Mouse (Mus musculus) hindbrain, embryonic 13.5 days (tissue): Measurements from ENCODE around the gene Chst10. TPM values are rescaled to one million over a fixed set of nuclear protein-coding genes. Genes with fewer than 3 reads are reported as not detected.

ENCODE experiments used
- ATAC-seq: fragments of 200-750 bp; cut with Nextera tagmentation; 2 replicates; pipeline ENCODE4 v1.8.0; 2017; ENCODE audit warnings: moderate TSS enrichment; ENCODE audit not compliant: low FRiP score
- H3K27ac ChIP-seq: fragments of 300-500 bp; sonication (generic); 2 replicates; pipeline ENCODE4 v1.5.1; 2015; ENCODE audit warnings: inconsistent platforms, mild to moderate bottlenecking, moderate library complexity
- H3K27me3 ChIP-seq: fragments of 300-500 bp; sonication (generic); 2 replicates; pipeline ENCODE4 v1.6.1; 2015; ENCODE audit warnings: mild to moderate bottlenecking, inconsistent platforms
- H3K36me3 ChIP-seq: fragments of 300-500 bp; sonication (generic); 2 replicates; pipeline ENCODE4 v1.6.1; 2015; ENCODE audit warnings: mild to moderate bottlenecking, inconsistent platforms
- H3K4me1 ChIP-seq: fragments of 300-500 bp; sonication (generic); replicated peaks from 2 replicates; pipeline ENCODE4 v1.6.1; 2015; ENCODE audit warnings: inconsistent platforms
- H3K4me2 ChIP-seq: fragments of 300-500 bp; sonication (generic); 2 replicates; pipeline ENCODE4 v1.6.1; 2015; ENCODE audit warnings: inconsistent platforms, mild to moderate bottlenecking, moderate library complexity
- H3K4me3 ChIP-seq: fragments of 300-500 bp; sonication (generic); 2 replicates; pipeline ENCODE4 v1.5.1; 2015; ENCODE audit warnings: mild to moderate bottlenecking, inconsistent platforms
- H3K9ac ChIP-seq: fragments of 300-500 bp; sonication (generic); 2 replicates; pipeline ENCODE4 v1.6.1; 2015; ENCODE audit warnings: mild to moderate bottlenecking, inconsistent platforms
- H3K9me3 ChIP-seq: fragments of 300-500 bp; sonication (generic); 2 replicates; pipeline ENCODE4 v1.6.1; 2016; ENCODE audit warnings: inconsistent platforms
- WGBS: fragments of 180-500 bp; shearing (Covaris S2); methylation state at CpG from one replicate; pipeline ENCODE4 v1.1.7; 2015; 5-methylcytosine and 5-hydroxymethylcytosine counted together
- polyA plus RNA-seq: library from polyadenylated mRNA; unstranded; fragments of >200 nt; fragmentation: Nextera tagmentation; extraction: Ambion mirVana; gene quantifications from 2 replicates; pipeline ENCODE4 v1.2.1, GENCODE M21; 2015

The Chst10 gene
- polyA plus RNA-seq, 1 experiment from 2014 or later = 51.8 TPM

- H3K27ac ChIP-seq = no peak overlapping the region
- 75% methylated on average over 6 of the region's 6 CpGs for WGBS
- H3K4me2 ChIP-seq = no peak overlapping the region
- H3K4me3 ChIP-seq = no peak overlapping the region
- H3K27me3 ChIP-seq = no peaks in the 10 kb centered on the region
- H3K36me3 ChIP-seq = peaks cover 59% of the 10 kb centered on the region
- H3K9me3 ChIP-seq = no peaks in the 10 kb centered on the region
- no peak overlapping the region for H3K9ac ChIP-seq
- H3K4me1 ChIP-seq = 0 out of 2 replicates have a peak, but pooled peaks cover 3% of the 10 kb centered on the region
- no peak for ATAC-seq
Measured at GRCm38 (mm10) chr1:38887011-38887410, 10.9 kb downstream of the Chst10 start.

- H3K4me1 ChIP-seq = 0 out of 2 replicates have a peak, but pooled peaks cover 3% of the 10 kb centered on the region
- no peaks in the 10 kb centered on the region for H3K9me3 ChIP-seq
- peaks cover 58% of the 10 kb centered on the region for H3K36me3 ChIP-seq
- 82% methylated on average over 2 of the region's 2 CpGs for WGBS
- no peak overlapping the region for H3K27ac ChIP-seq
- H3K4me3 ChIP-seq = no peak overlapping the region
- no peak overlapping the region for H3K4me2 ChIP-seq
- no peak for ATAC-seq
- H3K9ac ChIP-seq = no peak overlapping the region
- no peaks in the 10 kb centered on the region for H3K27me3 ChIP-seq
Measured at GRCm38 (mm10) chr1:38886602-38887001, 11.4 kb downstream of the Chst10 start.

GRCm38 (mm10) chr1:38885956-38886355 lies 12.0 kb downstream of the Chst10 start:
- no peak overlapping the region for H3K27ac ChIP-seq
- H3K4me2 ChIP-seq = no peak overlapping the region
- no peaks in the 10 kb centered on the region for H3K27me3 ChIP-seq
- no peaks in the 10 kb centered on the region for H3K9me3 ChIP-seq
- peaks cover 58% of the 10 kb centered on the region for H3K36me3 ChIP-seq
- no peak for ATAC-seq
- H3K4me3 ChIP-seq = no peak overlapping the region
- 82% methylated on average over 2 of the region's 2 CpGs for WGBS
- 0 out of 2 replicates have a peak, but pooled peaks cover 3% of the 10 kb centered on the region for H3K4me1 ChIP-seq
- H3K9ac ChIP-seq = no peak overlapping the region

- no peak for ATAC-seq
- Histone ChIP-seq H3K4me1 (0 out of 2 replicates have a peak, but pooled peaks cover 3% of the 10 kb centered on the region), H3K27ac (peak overlapping the region; percentile 1; the same call in 1 of the 2 replicates), H3K4me2 (no peak overlapping the region), H3K9ac (no peak overlapping the region; the same call in 1 of the 2 replicates), H3K9me3 (no peaks in the 10 kb centered on the region), H3K27me3 (no peaks in the 10 kb centered on the region), H3K4me3 (no peak overlapping the region), H3K36me3 (peaks cover 55% of the 10 kb centered on the region)
- WGBS = 86% methylated on average over 9 of the region's 9 CpGs
Measured at GRCm38 (mm10) chr1:38883766-38884165, 14.2 kb downstream of the Chst10 start.

- ATAC-seq = no peak
- no peak overlapping the region for H3K9ac ChIP-seq
- WGBS = 90% methylated on average over 4 of the region's 4 CpGs
Measured at GRCm38 (mm10) chr1:38882746-38883145, 15.2 kb downstream of the Chst10 start.

GRCm38 (mm10) chr1:38881366-38881765 lies 16.6 kb downstream of the Chst10 start:
- Histone ChIP-seq H3K9me3 (no peaks in the 10 kb centered on the region), H3K27me3 (no peaks in the 10 kb centered on the region), H3K9ac (no peak overlapping the region), H3K4me1 (peaks cover 13% of the 10 kb centered on the region), H3K27ac (no peak overlapping the region), H3K4me3 (no peak overlapping the region), H3K36me3 (peaks cover 50% of the 10 kb centered on the region), H3K4me2 (no peak overlapping the region)
- no peak for ATAC-seq
- 89% methylated on average over 4 of the region's 4 CpGs for WGBS

More at GRCm38 (mm10) chr1:38882746-38883145, 15.2 kb downstream of the Chst10 start:
- H3K9me3 ChIP-seq = no peaks in the 10 kb centered on the region
- no peak overlapping the region for H3K4me2 ChIP-seq
- no peak overlapping the region for H3K27ac ChIP-seq
- no peaks in the 10 kb centered on the region for H3K27me3 ChIP-seq
- 0 out of 2 replicates have a peak, but pooled peaks cover 3% of the 10 kb centered on the region for H3K4me1 ChIP-seq
- H3K4me3 ChIP-seq = no peak overlapping the region
- H3K36me3 ChIP-seq = peaks cover 51% of the 10 kb centered on the region

- Histone ChIP-seq H3K36me3 (peaks cover 49% of the 10 kb centered on the region), H3K4me3 (no peak overlapping the region), H3K4me1 (peaks cover 10% of the 10 kb centered on the region), H3K9ac (no peak overlapping the region), H3K27ac (peak overlapping the region; percentile 41; the same call in 1 of the 2 replicates), H3K4me2 (no peak overlapping the region), H3K9me3 (no peaks in the 10 kb centered on the region), H3K27me3 (no peaks in the 10 kb centered on the region)
- WGBS = 58% methylated on average over 5 of the region's 5 CpGs
- no peak for ATAC-seq
Measured at GRCm38 (mm10) chr1:38876671-38877382, 21.1 kb downstream of the Chst10 start.

- Histone ChIP-seq H3K4me2 (no peak overlapping the region), H3K4me1 (peaks cover 10% of the 10 kb centered on the region), H3K9ac (no peak overlapping the region), H3K9me3 (no peaks in the 10 kb centered on the region), H3K36me3 (peaks cover 59% of the 10 kb centered on the region), H3K27me3 (no peaks in the 10 kb centered on the region), H3K27ac (no peak overlapping the region), H3K4me3 (no peak overlapping the region)
- ATAC-seq = no peak
- 90% methylated on average over 5 of the region's 5 CpGs for WGBS
Measured at GRCm38 (mm10) chr1:38873911-38874310, 24.1 kb downstream of the Chst10 start.

GRCm38 (mm10) chr1:38871834-38872233 lies 26.1 kb downstream of the Chst10 start:
- no peak for ATAC-seq
- no peak overlapping the region for H3K9ac ChIP-seq
- no peak overlapping the region for H3K4me3 ChIP-seq
- 89% methylated on average over 6 of the region's 6 CpGs for WGBS
- H3K4me2 ChIP-seq = no peak overlapping the region
- H3K36me3 ChIP-seq = peaks cover 76% of the 10 kb centered on the region
- H3K27me3 ChIP-seq = no peaks in the 10 kb centered on the region
- H3K4me1 ChIP-seq = peaks cover 4% of the 10 kb centered on the region
- H3K27ac ChIP-seq = no peak overlapping the region
- no peaks in the 10 kb centered on the region for H3K9me3 ChIP-seq

- H3K9ac ChIP-seq = no peak overlapping the region
- H3K9me3 ChIP-seq = no peaks in the 10 kb centered on the region
- no peak overlapping the region for H3K27ac ChIP-seq
- no peak overlapping the region for H3K4me3 ChIP-seq
- no peaks in the 10 kb centered on the region for H3K27me3 ChIP-seq
- WGBS = 55% methylated on average over 13 of the region's 13 CpGs
- H3K4me2 ChIP-seq = no peak overlapping the region
- peaks cover 90% of the 10 kb centered on the region for H3K36me3 ChIP-seq
- no peak for ATAC-seq
- H3K4me1 ChIP-seq = no peaks in the 10 kb centered on the region
Measured at GRCm38 (mm10) chr1:38869398-38870195, 28.4 kb downstream of the Chst10 start.

- H3K4me1 ChIP-seq = 0 out of 2 replicates have a peak, but pooled peaks cover under 1% of the 10 kb centered on the region
- WGBS = 90% methylated on average over 5 of the region's 5 CpGs
- no peak overlapping the region for H3K4me3 ChIP-seq
- no peak overlapping the region for H3K9ac ChIP-seq
- peaks cover 76% of the 10 kb centered on the region for H3K36me3 ChIP-seq
- no peak overlapping the region for H3K4me2 ChIP-seq
- no peak overlapping the region for H3K27ac ChIP-seq
- no peak for ATAC-seq
- H3K27me3 ChIP-seq = no peaks in the 10 kb centered on the region
- H3K9me3 ChIP-seq = no peaks in the 10 kb centered on the region
Measured at GRCm38 (mm10) chr1:38866242-38866641, 31.7 kb downstream of the Chst10 start.

GRCm38 (mm10) chr1:38864341-38864740 lies 33.6 kb downstream of the Chst10 start:
- H3K9ac ChIP-seq = no peak overlapping the region
- H3K9me3 ChIP-seq = no peaks in the 10 kb centered on the region
- H3K4me1 ChIP-seq = peaks cover 9% of the 10 kb centered on the region; the same call in 1 of the 2 replicates
- H3K27ac ChIP-seq = no peak overlapping the region
- H3K4me2 ChIP-seq = no peak overlapping the region
- WGBS = 87% methylated on average over 9 of the region's 9 CpGs
- H3K4me3 ChIP-seq = no peak overlapping the region
- no peaks in the 10 kb centered on the region for H3K27me3 ChIP-seq
- no peak for ATAC-seq
- peaks cover 59% of the 10 kb centered on the region for H3K36me3 ChIP-seq
